In the genomic region with DNA sequence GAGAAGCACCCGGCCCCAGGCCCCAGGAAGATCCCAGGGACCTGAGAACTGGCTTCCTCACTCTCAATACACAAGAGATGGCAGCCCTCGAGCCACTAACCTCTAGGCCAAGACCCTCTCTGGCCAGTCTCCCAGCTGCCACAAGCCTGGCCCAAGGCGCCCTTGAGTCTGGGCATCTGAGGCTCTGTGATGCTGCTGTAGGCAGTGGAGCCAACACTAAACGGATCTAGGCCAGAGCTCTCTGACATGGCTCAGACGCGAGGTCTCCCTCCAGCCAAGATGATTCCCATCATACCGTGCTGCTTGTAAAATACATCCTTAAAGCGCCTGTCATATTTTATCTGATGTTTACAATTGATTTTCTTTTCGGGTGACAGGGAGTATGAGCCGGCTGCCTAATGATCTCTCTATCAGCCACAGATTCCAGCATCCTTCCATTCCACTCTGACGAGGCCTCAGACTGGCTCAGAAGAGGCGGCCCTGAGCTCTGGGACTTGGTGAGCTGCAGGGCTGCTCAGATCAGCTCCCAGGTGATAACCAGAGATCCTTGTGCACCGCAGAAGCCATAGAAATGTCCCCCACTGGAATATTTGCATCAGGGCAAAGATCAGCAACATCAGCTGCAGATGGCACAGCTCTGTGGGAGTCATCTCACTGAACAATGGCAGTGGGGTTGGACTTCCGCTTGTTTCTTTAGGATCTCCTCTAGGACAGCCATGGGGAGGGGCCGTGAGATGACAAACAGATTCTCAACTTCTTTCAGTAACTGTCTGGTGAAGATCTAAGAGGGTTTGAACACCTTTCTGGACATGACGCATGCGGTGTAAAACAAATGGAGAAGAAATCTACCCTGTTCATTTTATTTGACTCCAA, we compare ENCODE assay signal across 20 mouse cellular contexts.
DNase-seq lines count a peak whose midpoint lies in the region; ATAC-seq and TF ChIP-seq lines count a peak whose summit lies in the region.
"Had no signal": no experiment of that assay in that cellular context is flagged by ENCODE, and none has a peak within 500 bp of the region (broad histone marks: within the 10 kb centered on the region; RNA-seq: fewer than 3 reads in every experiment).

No protein-coding gene starts in this region.

- H3K9ac ChIP-seq in lung, embryonic 15.5 days: no peak overlapping the region
- H3K9ac ChIP-seq in lung, postnatal 0 days (replicated peaks; ENCODE audit: low read depth): no peak overlapping the region
- H3K9ac ChIP-seq: embryonic facial prominence, embryonic 13.5 days; hindbrain, embryonic 14.5 days; liver, embryonic 14.5 days had no signal

- H3K9me3 ChIP-seq in lung, embryonic 15.5 days: no peaks in the 10 kb centered on the region
- H3K9me3 ChIP-seq in lung, postnatal 0 days (ENCODE audit: low read length): no peaks in the 10 kb centered on the region

- 50% methylated on average over 17 of the region's 17 CpGs for WGBS in lung, embryonic 15.5 days
- WGBS in lung, postnatal 0 days: 63% methylated on average over 17 of the region's 17 CpGs

- ATAC-seq in lung, embryonic 15.5 days (ENCODE audit: borderline replicate concordance, extremely low read depth, low FRiP score, low TSS enrichment): peak; percentile 78; the same call in 1 of the 2 replicates
- no peak for ATAC-seq in lung, postnatal 0 days
- ATAC-seq: CD4-positive, CD25-positive, alpha-beta regulatory T cell, adult 4 months; forebrain, embryonic 16.5 days; intestine, embryonic 16.5 days had no signal

- no peak for TF ChIP-seq CTCF in lung, postnatal 0 days (IDR thresholded peaks at IDR 0.05)

- no peak overlapping the region for H3K4me2 ChIP-seq in lung, embryonic 15.5 days
- no peak overlapping the region for H3K4me2 ChIP-seq in lung, postnatal 0 days (replicated peaks; ENCODE audit: low read depth, low read length)
- H3K4me2 ChIP-seq: embryonic facial prominence, embryonic 13.5 days; hindbrain, embryonic 14.5 days had no signal

- no peak overlapping the region for H3K4me3 ChIP-seq in lung, embryonic 15.5 days
- H3K4me3 ChIP-seq in lung, postnatal 0 days (ENCODE audit: low read depth, low read length): no peak overlapping the region
- H3K4me3 ChIP-seq: embryonic facial prominence, embryonic 13.5 days; heart, embryonic 10.5 days had no signal

- peak; percentile 50 to 56 for DNase-seq in cerebellum, postnatal 14 days
- no peak for DNase-seq in cerebellum, postnatal 25 days
- DNase-seq in lung, postnatal 0 days (ENCODE audit: low spot score): no peak
- DNase-seq in urinary bladder, postnatal 14 days (ENCODE audit: low spot score): peak; percentile 17
- DNase-seq in urinary bladder, postnatal 10 days (ENCODE audit: low spot score): no peak
- no peak for DNase-seq in adrenal gland, postnatal 4 days (ENCODE audit: low spot score in 2 of 2)
- DNase-seq in right cerebral cortex, adult 2 months (ENCODE audit: low spot score in 2 of 2): no peak
- DNase-seq: cerebellum, adult 8-10 months; gastrocnemius, postnatal 36 days; right cerebral cortex, adult 18-20 months; spleen, adult 18-20 months; thymus, postnatal 25 days had no signal

- H3K27ac ChIP-seq in lung, embryonic 15.5 days: 0 out of 2 replicates have a peak overlapping the region, but pooled peaks have one; percentile 52
- H3K27ac ChIP-seq in lung, postnatal 0 days (ENCODE audit: low read length): no peak overlapping the region
- H3K27ac ChIP-seq: embryonic facial prominence, embryonic 13.5 days; heart, embryonic 10.5 days; hindbrain, embryonic 14.5 days; liver, embryonic 14.5 days had no signal

- H3K4me1 ChIP-seq in lung, embryonic 15.5 days: peaks cover 3% of the 10 kb centered on the region
- no peaks in the 10 kb centered on the region for H3K4me1 ChIP-seq in lung, postnatal 0 days (ENCODE audit: insufficient read depth, low read depth, low read length)
- H3K4me1 ChIP-seq: heart, embryonic 10.5 days had no signal

- no peaks in the 10 kb centered on the region for H3K36me3 ChIP-seq in lung, embryonic 15.5 days
- no peaks in the 10 kb centered on the region for H3K36me3 ChIP-seq in lung, postnatal 0 days (ENCODE audit: insufficient read depth, low read length)
- H3K36me3 ChIP-seq: embryonic facial prominence, embryonic 13.5 days; heart, embryonic 10.5 days had no signal

- no peaks in the 10 kb centered on the region for H3K27me3 ChIP-seq in lung, embryonic 15.5 days
- H3K27me3 ChIP-seq in lung, postnatal 0 days (replicated peaks; ENCODE audit: insufficient read depth, low read length): no peaks in the 10 kb centered on the region
- H3K27me3 ChIP-seq: embryonic facial prominence, embryonic 13.5 days had no signal

- TF ChIP-seq EP300 in lung, postnatal 0 days (IDR thresholded peaks at IDR 0.05): no peak

Comparison
In these comparisons a context has a peak if more than half of its experiments do, and no peak if none do; other contexts are left out.
1. DNase-seq: peak in cerebellum, postnatal 14 days (2 of 2) and urinary bladder, postnatal 14 days (single experiment); none in cerebellum, postnatal 25 days (0 of 2), lung, postnatal 0 days (single experiment), urinary bladder, postnatal 10 days (single experiment), adrenal gland, postnatal 4 days (0 of 2) and right cerebral cortex, adult 2 months (0 of 2).